Mouse (Mus musculus): Measurements from ENCODE around the gene Msmb. TPM values are rescaled to one million over a fixed set of nuclear protein-coding genes. Genes with fewer than 3 reads are reported as not detected.
"Not testable (repeated sequence)": the region's sequence is repeated elsewhere in the genome, so short reads cannot be mapped to it uniquely, and the experiment has no call there.

Gene Msmb
- not detected in 2 replicates for total RNA-seq (2017)

DNA sequence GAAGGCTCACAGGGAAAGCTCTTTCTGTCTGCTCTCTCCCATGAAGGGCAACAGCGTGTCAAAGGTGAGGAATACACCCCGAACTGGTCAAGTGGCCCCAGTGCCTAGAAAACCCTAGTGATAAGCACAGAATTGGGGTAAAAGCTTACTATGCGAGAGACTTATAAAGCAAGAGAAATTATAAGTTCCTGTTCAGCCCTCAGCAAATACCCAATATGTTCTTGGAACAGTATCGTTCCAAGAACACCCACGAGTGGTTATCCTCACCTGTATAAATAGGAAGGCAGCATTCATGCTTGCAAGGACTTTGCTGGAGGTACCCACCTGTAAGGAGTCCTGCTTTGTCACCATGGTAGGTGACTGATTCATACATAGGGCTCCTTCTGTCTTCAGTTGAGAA, at the start of gene Msmb:
TSS of gene Msmb (plus strand) at position 301 of the 400 bp plus-strand sequence.
- ATAC-seq (replicated peaks; ENCODE audit: low read depth, poor library complexity, severe bottlenecking): no peak

DNA sequence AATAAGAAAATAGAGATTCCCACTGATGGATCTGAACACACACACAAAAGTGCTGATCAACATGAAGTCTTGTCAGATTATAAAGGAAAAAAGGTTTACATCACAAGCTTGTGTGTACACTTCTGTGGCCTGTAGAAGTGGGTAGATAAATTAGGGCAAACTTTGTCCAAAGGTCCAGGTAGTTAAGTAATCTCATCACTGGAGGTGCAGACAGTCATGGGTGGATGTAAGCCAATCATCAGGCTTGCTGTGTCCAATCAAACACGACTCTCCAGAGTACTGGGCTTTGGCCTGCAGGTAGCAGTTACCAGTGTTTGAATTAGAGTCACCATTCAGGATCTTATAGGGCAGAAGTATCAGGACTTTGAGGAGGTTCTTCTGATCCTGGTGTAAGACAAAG, 48.8 kb upstream of the Msmb start:
- ATAC-seq (replicated peaks; ENCODE audit: low read depth, poor library complexity, severe bottlenecking): no peak

DNA sequence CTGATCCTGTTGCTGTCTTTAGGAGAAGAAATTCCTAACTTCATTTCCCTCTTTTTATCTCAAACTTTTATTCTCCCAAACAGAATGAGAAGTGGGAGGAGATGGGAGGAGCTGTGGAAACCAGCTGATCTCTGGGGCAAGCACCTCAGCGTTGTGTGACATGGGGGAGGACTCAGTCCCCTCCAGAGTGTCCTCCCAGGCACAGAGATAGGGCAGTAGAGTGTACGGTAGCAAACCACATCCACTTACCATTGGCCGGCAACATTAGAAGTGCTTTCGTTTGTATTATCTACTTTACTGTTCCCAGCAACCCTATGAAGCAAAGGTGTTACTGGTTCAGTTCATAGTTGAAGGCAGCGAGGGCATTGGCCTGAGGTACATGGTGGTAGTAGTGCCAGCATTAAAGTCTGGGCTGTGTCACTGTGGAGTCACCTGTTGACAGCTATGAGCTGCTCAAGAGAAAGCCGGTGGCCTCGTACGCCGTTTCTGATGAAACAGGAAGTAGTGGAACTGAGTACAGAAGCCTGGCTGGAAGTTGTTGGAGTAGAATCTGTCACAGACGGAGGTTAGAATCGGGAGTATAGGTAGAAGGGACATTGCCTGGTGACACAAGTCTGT, 48.2 kb upstream of the Msmb start:
- peak; percentile 88 for ATAC-seq (replicated peaks; ENCODE audit: low read depth, poor library complexity, severe bottlenecking)

DNA sequence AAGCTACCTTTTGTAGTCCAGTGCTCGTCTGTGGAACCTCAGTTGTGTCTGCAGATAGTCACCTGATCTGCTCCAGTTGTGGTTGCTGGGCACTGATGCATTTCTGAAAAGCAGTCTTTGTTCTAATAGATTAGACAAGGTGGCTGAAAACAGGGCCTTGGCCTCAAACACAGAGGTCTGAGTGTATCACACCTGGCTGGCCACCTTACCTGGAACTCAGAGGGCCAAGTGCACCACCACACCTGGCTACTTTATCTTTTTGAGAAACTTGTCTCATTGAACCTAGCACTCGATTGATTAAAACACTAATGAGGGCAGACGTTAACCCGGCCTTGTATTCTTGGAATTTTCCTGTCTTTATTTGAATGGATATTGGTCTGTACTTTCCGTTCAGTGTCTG, 46.2 kb upstream of the Msmb start:
- no peak for ATAC-seq (replicated peaks; ENCODE audit: low read depth, poor library complexity, severe bottlenecking)

DNA sequence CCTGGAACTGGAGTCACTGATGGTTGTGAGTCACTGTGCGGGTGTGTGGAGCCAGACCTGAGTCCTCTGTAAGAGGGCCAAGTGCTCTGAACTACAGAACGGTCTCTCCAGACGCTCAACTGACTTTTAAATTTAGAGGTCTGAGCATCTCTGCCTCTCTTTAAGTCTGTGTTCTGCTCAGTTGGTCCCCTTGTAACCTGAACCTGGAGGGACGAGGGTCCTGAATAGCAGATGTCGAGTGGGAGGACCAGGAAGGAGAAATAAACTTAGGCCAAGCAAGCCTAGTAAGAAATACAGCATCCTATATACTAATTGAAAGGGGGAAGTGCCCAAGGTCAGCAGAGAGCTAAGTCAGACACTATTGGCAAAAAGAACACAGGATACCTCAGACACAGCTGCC, 45.1 kb upstream of the Msmb start:
- no peak for ATAC-seq (replicated peaks; ENCODE audit: low read depth, poor library complexity, severe bottlenecking)

DNA sequence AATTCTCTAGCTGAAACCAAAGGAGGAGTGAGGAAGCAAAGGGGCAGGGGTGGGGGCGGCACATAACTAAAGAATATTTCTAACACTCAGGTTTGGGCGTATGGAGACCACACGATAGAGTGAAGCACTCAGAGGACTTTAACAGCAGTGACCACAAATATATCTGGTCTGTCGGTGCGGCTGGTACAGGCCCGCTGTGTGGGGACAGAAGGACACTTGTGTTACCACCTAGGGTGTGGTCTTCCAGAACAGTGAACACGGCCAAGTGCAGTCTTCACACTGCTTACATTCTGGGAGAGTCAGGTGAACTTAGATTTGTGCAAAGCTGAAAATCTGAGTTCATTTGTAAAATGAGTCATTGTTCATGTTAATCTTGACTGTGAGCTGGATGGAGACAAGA, 44.1 kb upstream of the Msmb start:
- no peak for ATAC-seq (replicated peaks; ENCODE audit: low read depth, poor library complexity, severe bottlenecking)

DNA sequence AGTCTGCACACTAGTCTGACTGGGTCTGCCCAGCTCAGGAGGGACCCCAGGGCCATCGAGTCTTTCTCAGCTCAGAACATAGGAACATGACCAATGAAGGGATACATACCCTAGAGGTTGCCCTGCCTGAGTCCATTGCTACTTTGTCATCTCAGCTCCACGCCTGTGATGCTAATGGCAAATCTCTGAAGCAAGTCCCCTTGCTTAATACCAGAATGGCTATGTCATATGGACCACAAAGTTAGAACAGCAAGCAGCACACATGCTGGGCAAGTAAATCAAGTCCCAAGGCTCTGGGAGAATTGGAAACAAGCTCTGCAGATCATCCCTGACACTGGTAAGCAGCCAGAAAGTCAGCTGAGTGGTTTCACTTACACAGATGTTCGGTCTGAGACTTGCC, 42.9 kb upstream of the Msmb start:
- no peak for ATAC-seq (replicated peaks; ENCODE audit: low read depth, poor library complexity, severe bottlenecking)

DNA sequence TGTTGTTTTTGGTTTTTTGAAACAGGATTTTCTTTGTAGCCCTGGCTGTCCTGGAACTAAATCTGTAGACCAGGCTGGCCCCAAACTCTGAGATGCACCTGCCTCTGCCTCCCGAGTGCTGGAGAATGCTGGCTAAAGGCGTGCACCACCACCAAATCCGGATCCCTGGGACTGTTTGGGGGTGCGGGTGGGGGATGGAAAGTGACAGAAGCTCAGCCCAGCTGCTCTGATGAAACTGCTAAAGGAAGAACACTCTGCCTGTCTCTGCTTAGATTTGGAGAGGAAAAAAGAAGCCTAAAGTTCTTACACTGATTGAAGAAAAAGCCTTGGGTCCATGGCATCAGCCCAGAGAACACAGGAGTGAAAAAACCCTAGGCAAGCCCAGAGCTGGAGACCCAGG, 38.3 kb upstream of the Msmb start:
- ATAC-seq (replicated peaks; ENCODE audit: low read depth, poor library complexity, severe bottlenecking): no peak

DNA sequence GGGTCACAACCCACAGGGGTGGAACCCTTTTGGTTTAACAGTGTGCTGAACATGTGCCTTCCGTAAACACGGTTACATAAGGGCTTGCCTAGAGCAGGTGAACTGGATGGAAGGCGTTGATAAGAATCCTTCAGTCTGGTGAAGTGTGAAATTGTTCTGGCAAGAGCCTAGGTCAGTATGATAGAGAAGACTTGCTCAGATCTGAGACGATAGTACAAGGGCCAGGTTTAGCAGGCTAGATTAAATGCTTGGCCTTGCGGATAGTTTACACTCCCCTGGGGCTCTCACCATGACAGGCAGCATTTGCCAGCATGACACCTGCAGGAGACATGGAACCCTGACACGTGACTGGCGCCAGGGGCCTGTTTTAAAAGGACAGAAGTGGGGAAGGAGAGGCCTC, 36.2 kb upstream of the Msmb start:
- no peak for ATAC-seq (replicated peaks; ENCODE audit: low read depth, poor library complexity, severe bottlenecking)

DNA sequence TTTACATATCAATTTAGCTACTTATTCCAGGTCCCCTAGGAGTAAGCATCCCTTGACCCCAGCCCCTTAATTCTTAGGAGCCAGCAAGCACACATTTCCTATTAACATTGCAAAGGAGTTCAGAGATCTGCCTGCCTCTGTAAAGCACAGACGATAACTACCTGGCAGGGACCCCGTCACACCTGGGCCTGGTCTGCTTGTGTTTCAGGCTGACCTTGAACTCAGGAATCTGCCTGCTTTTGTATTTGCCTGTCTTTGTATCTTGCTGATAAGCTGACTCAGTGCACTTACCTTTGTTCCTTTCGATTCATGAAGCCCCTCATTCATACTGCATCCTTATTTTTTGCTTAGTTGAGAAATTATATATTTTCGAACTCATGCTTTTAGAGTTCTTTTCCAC, 34.9 kb upstream of the Msmb start:
- no peak for ATAC-seq (replicated peaks; ENCODE audit: low read depth, poor library complexity, severe bottlenecking)

DNA sequence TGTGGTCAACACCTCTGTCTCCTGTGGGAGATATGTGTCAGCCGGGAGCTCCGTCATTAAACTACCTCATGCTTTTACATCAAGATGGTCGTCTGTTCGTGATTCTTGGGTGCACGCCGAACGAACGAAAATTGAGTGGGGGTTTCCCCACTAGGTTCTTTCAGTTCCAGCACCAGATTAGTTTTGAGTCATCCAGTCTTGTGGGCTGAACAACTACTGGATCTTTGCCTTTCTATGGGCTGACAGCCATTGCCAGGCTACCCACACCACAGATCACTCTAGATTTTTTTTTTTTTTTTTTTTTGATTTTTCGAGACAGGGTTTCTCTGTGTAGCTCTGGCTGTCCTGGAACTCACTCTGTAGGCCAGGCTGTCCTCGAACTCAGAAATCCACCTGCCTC, 29.7 kb upstream of the Msmb start:
- ATAC-seq (replicated peaks; ENCODE audit: low read depth, poor library complexity, severe bottlenecking): not testable (repeated sequence)

DNA sequence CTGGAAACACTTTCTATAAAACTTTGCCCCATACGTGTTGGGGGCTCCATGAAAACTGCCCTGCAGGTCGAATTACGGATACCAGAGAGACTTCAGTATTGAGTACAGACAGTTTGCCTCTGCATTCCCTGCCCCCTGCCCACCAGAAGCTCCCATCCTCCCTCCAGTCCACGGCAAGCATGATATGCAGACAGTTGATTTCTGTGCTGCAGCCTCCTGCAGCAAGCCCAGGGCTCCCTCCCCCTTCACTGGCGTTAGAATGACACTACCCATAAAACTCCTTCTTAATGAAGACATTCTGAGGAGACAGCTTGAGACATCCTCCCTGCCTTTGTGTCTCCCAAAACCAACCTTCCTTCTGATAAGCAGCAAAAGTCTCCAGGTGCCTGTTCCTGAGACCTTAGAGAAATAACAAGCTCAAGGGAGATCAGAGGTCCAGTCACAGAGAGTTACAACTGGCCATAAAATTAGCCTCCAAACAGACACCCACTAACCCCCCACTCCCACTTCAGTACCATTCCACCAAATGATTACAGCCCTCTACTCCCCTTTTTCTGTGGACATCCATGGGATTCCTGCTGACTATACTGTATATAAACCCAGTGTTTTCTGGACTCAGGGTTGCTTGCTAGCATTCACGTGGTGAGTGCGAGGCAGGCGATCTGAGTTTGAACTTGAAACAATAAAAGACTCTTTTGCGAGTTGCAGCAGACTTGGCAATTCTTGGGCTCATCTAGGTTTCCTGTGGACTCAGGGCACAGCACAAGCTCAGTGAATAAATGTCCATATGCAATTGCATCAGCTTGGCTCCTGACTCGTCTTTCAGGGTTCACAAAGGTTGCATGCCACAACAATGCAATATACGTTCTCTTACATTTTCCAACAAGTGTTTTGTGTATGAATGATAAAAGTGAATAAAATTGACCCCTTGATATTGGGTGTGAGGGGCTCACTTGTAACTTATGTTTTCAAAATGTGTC, 20.6 kb upstream of the Msmb start:
- no peak for ATAC-seq (replicated peaks; ENCODE audit: low read depth, poor library complexity, severe bottlenecking)

DNA sequence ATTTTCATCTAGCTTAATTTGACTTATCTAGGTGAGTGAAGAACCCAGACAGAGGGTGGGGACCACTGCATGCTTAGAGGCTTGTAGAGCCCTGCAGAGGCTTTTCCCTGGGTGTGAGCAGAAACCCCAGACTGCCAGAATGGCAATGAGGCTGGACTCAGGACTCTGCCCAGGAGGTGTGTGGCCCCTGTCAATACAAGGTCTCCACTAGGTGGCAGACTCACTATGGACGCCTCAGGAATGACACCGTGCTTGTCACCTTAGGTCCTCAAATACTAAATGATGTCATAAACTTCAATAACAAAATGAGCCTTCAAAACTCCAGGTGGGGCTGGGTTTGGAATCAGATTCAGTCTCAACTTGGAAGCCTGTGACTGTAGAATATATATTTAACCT, 19.9 kb upstream of the Msmb start:
- peak; percentile 93 for ATAC-seq (replicated peaks; ENCODE audit: low read depth, poor library complexity, severe bottlenecking)

DNA sequence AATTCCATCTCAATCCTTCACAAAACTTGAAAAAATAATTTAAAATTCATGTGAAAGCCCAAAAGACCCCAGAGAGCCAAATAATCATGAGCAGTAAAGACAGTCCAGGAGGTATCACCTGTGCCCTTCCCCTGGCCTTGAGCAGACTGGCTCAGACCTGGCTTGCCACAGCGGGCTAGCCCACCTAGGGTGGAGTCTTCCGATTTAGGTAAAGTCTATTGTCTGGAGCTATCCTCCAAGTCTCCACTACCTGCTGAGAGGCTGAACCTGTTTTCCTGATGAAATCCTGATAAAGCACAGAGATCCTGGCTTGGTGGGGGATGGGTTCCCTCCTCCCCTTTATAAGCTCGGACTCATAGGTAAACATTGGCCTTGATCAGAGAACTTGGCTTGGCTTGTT, 17.6 kb upstream of the Msmb start:
- ATAC-seq (replicated peaks; ENCODE audit: low read depth, poor library complexity, severe bottlenecking): no peak

DNA sequence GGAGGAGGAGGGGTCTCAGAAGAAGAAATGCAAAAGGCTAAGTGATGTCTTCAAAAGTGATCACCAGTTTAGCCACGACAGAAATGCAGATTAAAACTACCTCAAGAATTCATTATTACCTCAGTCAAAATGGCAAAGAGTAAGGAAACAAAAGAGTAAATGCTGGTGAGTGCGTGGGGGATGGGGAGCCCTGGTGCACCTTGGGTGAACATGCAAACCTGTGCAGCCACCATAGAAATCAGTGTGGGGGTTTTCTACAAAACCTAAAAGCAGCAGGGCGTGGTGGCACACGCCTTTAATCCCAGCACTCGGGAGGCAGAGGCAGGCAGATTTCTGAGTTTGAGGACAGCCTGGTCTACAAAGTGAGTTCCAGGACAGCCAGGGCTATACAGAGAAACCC, 16.6 kb upstream of the Msmb start:
- ATAC-seq (replicated peaks; ENCODE audit: low read depth, poor library complexity, severe bottlenecking): not testable (repeated sequence)

DNA sequence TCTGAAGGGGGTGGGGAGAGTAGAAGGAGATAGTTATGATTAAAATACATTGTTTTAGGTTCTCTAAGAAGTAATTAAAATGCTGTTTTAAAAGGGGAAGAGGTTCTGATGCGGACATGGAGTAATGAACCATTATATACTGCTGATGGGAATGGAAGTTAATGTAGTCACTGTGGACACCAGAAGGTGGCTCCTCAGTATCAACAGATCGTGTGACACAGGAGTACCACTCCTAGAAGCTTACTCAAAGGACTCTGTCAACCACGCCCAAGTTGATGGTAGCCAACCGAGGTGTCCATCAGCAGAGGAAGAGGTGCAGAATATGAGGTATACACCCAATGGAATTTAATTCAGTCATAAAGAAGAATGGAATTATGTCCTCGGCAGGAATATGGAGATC, 13.4 kb upstream of the Msmb start:
- peak; percentile 39; the same call in 1 of the 2 replicates for ATAC-seq (replicated peaks; ENCODE audit: low read depth, poor library complexity, severe bottlenecking)

DNA sequence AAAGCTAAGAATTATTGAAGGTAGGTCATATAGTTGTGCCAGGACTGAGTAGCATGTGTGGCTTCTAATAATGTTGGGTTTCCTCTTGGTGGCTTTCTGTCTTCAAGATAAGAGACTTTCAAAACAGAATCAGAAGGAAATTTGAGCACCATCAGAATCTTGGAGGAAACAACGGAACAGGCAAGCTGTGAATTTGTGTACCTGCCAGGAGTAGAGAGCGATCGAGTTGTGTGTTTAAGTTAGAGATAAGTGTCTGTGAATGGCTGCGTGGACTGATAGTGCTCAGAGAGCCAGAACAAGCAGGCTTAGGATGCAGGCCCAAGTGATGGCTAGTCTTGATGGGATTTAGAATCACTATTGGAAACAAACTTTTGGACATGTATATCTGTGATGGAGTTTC, 10.0 kb upstream of the Msmb start:
- ATAC-seq (replicated peaks; ENCODE audit: low read depth, poor library complexity, severe bottlenecking): peak; percentile 60

DNA sequence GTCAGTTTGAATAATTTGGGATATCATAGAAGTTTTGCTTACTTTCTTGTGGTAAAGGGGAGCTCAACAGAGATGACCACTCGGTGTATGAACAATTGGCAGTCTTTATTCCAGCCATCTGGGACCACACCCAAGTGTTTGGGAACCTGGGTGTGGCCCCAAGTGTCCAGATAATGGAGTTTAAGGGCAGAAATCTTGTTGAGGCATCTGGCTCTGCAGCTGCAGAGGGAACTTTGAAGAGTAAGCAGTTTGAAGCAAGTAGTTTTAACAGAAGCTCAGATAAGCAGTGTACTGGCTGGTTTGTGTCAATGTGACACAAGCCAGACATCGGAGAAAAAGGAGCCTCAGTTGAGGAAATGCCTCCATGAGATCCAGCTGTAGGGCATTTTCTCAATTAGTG, 7.5 kb upstream of the Msmb start:
- ATAC-seq (replicated peaks; ENCODE audit: low read depth, poor library complexity, severe bottlenecking): 0 out of 2 replicates have a peak, but pooled peaks have one; percentile 39

DNA sequence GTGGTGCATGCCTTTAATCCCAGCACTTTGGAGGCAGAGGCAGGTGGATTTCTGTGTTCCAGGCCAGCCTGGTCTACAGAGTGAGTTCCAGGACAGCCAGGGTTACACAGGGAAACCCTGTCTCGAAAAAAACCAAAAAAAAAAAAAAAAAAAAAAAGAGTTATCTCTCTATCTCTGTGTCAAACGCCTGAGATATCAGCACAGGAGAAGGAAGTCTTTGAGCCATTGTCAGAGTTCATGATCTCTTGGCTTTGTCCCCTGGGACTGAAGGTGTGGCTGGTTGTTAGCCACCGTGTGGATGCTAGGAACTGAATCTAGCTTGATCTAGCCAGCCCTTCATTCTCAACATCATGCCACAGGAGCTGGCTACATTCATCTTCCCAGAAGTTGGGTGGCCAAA, 5.4 kb upstream of the Msmb start:
- ATAC-seq (replicated peaks; ENCODE audit: low read depth, poor library complexity, severe bottlenecking): not testable (repeated sequence)

DNA sequence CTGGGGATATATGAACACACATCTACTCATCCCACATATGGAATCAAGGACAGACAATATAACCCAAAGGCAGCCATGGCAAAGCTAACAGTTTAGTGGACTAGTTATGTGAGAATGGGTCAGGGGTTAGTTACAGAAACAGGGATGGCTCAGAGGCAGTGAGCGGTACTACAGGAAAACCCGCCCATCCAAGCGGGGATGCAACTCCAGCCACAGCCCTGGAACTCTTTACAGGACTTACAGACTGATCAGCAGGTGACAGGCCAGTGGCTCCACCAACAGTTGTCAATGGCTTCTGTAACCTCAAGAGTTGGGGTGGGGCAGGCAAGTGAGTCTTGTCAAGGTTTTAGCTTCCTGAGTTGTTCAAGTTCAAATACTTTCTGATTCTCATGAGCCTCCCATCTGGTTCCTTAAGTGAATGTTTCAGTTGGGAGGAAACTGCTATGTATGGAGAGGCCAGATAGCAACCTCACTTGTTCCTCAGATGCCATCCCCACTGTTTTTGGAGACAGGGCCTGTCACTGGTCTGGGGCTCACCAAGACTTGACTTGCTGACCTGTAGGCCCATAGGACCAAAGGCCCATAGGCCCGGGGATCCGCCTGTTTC, 1.4 kb upstream of the Msmb start:
- ATAC-seq (replicated peaks; ENCODE audit: low read depth, poor library complexity, severe bottlenecking): peak; percentile 65

DNA sequence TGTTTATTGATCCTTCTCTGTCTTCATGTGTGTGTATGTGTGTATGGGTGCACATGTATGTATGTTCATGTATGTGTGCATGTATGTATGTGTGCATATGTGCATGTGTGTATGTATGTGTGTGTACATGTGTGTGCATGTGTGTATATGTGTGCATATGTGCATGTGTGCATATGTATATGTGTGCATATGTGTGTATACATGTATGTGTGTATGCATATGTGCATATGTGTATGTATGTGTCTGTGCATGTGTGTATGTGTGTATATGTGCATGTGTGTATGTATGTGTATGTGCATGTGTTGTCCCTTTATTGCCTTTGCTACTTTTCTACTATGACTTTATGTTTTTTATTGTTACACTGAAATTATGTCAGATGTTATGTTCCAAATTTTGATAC, 2.9 kb downstream of the Msmb start:
- ATAC-seq (replicated peaks; ENCODE audit: low read depth, poor library complexity, severe bottlenecking): no peak
